Mouse (Mus musculus) layer of hippocampus, adult 2 months (tissue): Measurements from ENCODE around the gene Dcaf5. TPM values are rescaled to one million over a fixed set of nuclear protein-coding genes. Genes with fewer than 3 reads are reported as not detected.

ENCODE experiments used
- DNase-seq, 2 experiments: peaks; one replicate each; pipeline ENCODE4 v3.0.0; 2022; ENCODE audit warnings: low spot score in 2 of 2
- H3K27ac ChIP-seq: fragments of 200-600 bp; 2 replicates; pipeline ENCODE4 v1.8.1; 2022
- H3K4me3 ChIP-seq: fragments of 200-600 bp; 2 replicates; pipeline ENCODE4 v1.8.1; 2022; ENCODE audit warnings: mild to moderate bottlenecking
- CTCF ChIP-seq: fragments of 200-600 bp; conservative IDR thresholded peaks from 2 replicates; pipeline ENCODE4 v1.8.1; 2022; ENCODE audit warnings: antibody characterized with exemption, mild to moderate bottlenecking, moderate library complexity
- total RNA-seq, 2 experiments: library from RNA; stranded (reverse); gene quantifications; 2 replicates each; pipeline ENCODE4 v1.2.3; 2021

Gene Dcaf5
- total RNA-seq, 2 experiments from 2014 or later = 74.7 to 75.4 TPM

- peak overlapping the region; percentile 64; the same call in 1 of the 2 replicates for H3K27ac ChIP-seq
- peak in 1 of 2 experiments; percentile 22 for DNase-seq
- TF ChIP-seq CTCF = no peak
Measured at GRCm38 (mm10) chr12:80395270-80395669, 41.1 kb downstream of the Dcaf5 start.

GRCm38 (mm10) chr12:80394045-80394444, 42.4 kb downstream of the Dcaf5 start:
- DNase-seq = no peak
- peak; percentile 68 for TF ChIP-seq CTCF
- Histone ChIP-seq H3K4me3 (no peak overlapping the region), H3K27ac (no peak overlapping the region)

More at GRCm38 (mm10) chr12:80395270-80395669, 41.1 kb downstream of the Dcaf5 start:
- H3K4me3 ChIP-seq = no peak overlapping the region

GRCm38 (mm10) chr12:80389448-80389847, 47.0 kb downstream of the Dcaf5 start:
- peak; percentile 79 for TF ChIP-seq CTCF
- Histone ChIP-seq H3K4me3 (no peak overlapping the region), H3K27ac (peak overlapping the region; percentile 40; the same call in 1 of the 2 replicates)
- DNase-seq = peak; percentile 23 to 26

GRCm38 (mm10) chr12:80387326-80387725, 49.1 kb downstream of the Dcaf5 start:
- H3K27ac ChIP-seq = peak overlapping the region; percentile 79
- no peak overlapping the region for H3K4me3 ChIP-seq
- peak; percentile 31 to 58 for DNase-seq
- TF ChIP-seq CTCF = no peak

GRCm38 (mm10) chr12:80385361-80385760, 51.0 kb downstream of the Dcaf5 start:
- no peak for DNase-seq
- no peak for TF ChIP-seq CTCF
- H3K4me3 ChIP-seq = no peak overlapping the region
- no peak overlapping the region for H3K27ac ChIP-seq

- no peak overlapping the region for H3K27ac ChIP-seq
- no peak for DNase-seq
- TF ChIP-seq CTCF = no peak
- H3K4me3 ChIP-seq = no peak overlapping the region
Measured at GRCm38 (mm10) chr12:80383478-80383877, 52.9 kb downstream of the Dcaf5 start.

- DNase-seq = no peak
- no peak overlapping the region for H3K27ac ChIP-seq
- no peak for TF ChIP-seq CTCF
- H3K4me3 ChIP-seq = no peak overlapping the region
Measured at GRCm38 (mm10) chr12:80382794-80383193, 53.6 kb downstream of the Dcaf5 start.

GRCm38 (mm10) chr12:80379831-80380457, 56.5 kb downstream of the Dcaf5 start:
- peak overlapping the region; percentile 76 for H3K27ac ChIP-seq
- peak; percentile 31 to 56 for DNase-seq
- no peak overlapping the region for H3K4me3 ChIP-seq
- no peak for TF ChIP-seq CTCF

- Histone ChIP-seq H3K27ac (peak overlapping the region; percentile 76), H3K4me3 (no peak overlapping the region)
- TF ChIP-seq CTCF = no peak
- no peak for DNase-seq
Measured at GRCm38 (mm10) chr12:80379393-80379792, 57.0 kb downstream of the Dcaf5 start.

- DNase-seq = peak in 1 of 2 experiments; percentile 39
- Histone ChIP-seq H3K27ac (no peak overlapping the region), H3K4me3 (no peak overlapping the region)
- TF ChIP-seq CTCF = peak; percentile 81
Measured at GRCm38 (mm10) chr12:80377604-80378003, 58.8 kb downstream of the Dcaf5 start.

- DNase-seq = no peak
- Histone ChIP-seq H3K27ac (no peak overlapping the region), H3K4me3 (no peak overlapping the region)
- no peak for TF ChIP-seq CTCF
Measured at GRCm38 (mm10) chr12:80375721-80376120, 60.7 kb downstream of the Dcaf5 start.

- no peak overlapping the region for H3K4me3 ChIP-seq
- TF ChIP-seq CTCF = no peak
- no peak for DNase-seq
- H3K27ac ChIP-seq = no peak overlapping the region
Measured at GRCm38 (mm10) chr12:80374736-80375135, 61.7 kb downstream of the Dcaf5 start.

- no peak for TF ChIP-seq CTCF
- no peak overlapping the region for H3K4me3 ChIP-seq
- DNase-seq = no peak
- H3K27ac ChIP-seq = no peak overlapping the region
Measured at GRCm38 (mm10) chr12:80372946-80373345, 63.5 kb downstream of the Dcaf5 start.

- TF ChIP-seq CTCF = no peak
- Histone ChIP-seq H3K27ac (0 out of 2 replicates have a peak overlapping the region, but pooled peaks have one; percentile 60), H3K4me3 (no peak overlapping the region)
- DNase-seq = no peak
Measured at GRCm38 (mm10) chr12:80367227-80367626, 69.2 kb downstream of the Dcaf5 start.
